Mouse (Mus musculus): ENCODE data around the gene Nol11. TPM values are rescaled to one million over a fixed set of nuclear protein-coding genes. Genes with fewer than 3 reads are reported as not detected.

Gene Nol11
- polyA plus RNA-seq, 1 experiment, result 20.0 TPM

DNA sequence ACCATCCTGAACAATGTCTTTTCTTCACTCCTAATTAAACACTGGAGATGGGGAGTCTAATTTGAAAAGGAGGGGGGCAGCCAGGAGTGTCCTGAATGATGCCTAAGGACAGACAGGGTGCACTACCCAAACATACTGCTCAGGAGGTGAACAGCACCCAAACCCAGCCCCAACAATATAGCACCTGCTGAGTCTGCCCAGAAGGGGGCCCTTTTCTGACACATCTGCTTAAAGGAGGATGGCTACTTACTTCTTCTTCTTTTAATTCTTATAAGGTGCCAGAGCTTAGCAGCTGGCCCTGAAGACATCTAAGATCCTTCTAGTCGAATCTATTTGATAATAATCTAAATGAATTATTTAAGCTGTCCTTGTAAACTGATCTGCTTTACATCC, 34.0 kb upstream of the Nol11 start:
- Histone ChIP-seq H3K4me3 (no peak overlapping the region), H3K4me2 (ENCODE audit: low read depth) (no peak overlapping the region), H3K36me3 (ENCODE audit: control insufficient read depth, insufficient read depth) (no peaks in the 10 kb centered on the region), H3ac (ENCODE audit: control insufficient read depth, insufficient read length) (no peak overlapping the region), H3K27me3 (ENCODE audit: control insufficient read depth, insufficient read depth, insufficient read length) (peaks cover 43% of the 10 kb centered on the region), H3K79me2 (ENCODE audit: control insufficient read depth, insufficient read depth) (no peaks in the 10 kb centered on the region)
- TF ChIP-seq POLR2AphosphoS2 (IDR thresholded peaks at IDR 0.05; ENCODE audit: insufficient read length, low read depth) (no peak), MYOG (IDR thresholded peaks at IDR 0.05; ENCODE audit: control insufficient read depth in 1 of 3, insufficient read depth in 1 of 3, insufficient read length in 2 of 3, low read depth in 2 of 3) (no peak), TCF12 (IDR thresholded peaks at IDR 0.05; ENCODE audit: insufficient read depth, poor library complexity, severe bottlenecking) (no peak), MAX (IDR thresholded peaks at IDR 0.05; ENCODE audit: low read depth) (no peak), REST (IDR thresholded peaks at IDR 0.05; ENCODE audit: insufficient read depth, insufficient read length) (no peak), USF1 (IDR thresholded peaks at IDR 0.05; ENCODE audit: low read depth) (no peak), MYOD1 (IDR thresholded peaks at IDR 0.05; ENCODE audit: control insufficient read depth in 1 of 3, insufficient read length in 2 of 3, low read depth in 2 of 3) (no peak), CEBPB (IDR thresholded peaks at IDR 0.05; ENCODE audit: insufficient read depth, poor library complexity, severe bottlenecking) (no peak), SRF (IDR thresholded peaks at IDR 0.05; ENCODE audit: control insufficient read depth, insufficient read length, low read depth) (no peak), POLR2A (IDR thresholded peaks at IDR 0.05; ENCODE audit: insufficient read length, low read depth) (no peak), E2F4 (IDR thresholded peaks at IDR 0.05; ENCODE audit: insufficient read depth) (no peak), TCF3 (IDR thresholded peaks at IDR 0.05; ENCODE audit: insufficient read length, low read depth) (no peak)

DNA sequence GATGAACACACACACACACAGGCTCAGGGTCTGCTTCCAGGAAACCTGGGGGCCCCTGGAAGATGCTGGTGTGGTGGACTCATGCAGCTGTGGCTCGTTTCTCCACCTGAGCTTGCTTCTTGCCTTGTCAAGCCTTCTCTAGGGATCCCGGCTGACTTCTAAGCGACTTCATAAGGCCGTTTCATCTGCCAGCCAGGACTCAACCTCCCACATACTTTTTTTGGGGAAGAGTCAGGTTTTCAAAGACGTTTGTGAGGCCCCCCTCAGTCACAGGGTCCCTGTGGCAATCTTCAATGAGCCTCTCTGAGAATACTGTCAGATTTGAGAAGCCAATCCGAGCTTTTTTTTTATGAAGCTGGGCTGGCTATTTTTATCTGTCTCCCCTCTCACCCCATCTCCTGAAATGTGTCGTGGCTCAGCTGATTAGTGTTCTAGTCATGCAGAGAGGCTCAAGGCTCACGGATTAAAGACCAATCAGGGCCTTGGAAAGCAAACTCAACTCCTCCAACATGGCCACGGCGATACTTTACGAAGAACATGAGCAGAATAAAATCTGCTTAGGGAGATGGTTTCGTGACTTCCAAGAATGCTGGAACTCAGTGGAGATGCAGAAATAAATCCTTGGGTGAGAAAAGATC, 33.5 kb upstream of the Nol11 start:
- Histone ChIP-seq H3K27me3 (ENCODE audit: control insufficient read depth, insufficient read depth, insufficient read length) (peaks cover 46% of the 10 kb centered on the region), H3ac (ENCODE audit: control insufficient read depth, insufficient read length) (no peak overlapping the region), H3K79me2 (ENCODE audit: control insufficient read depth, insufficient read depth) (no peaks in the 10 kb centered on the region), H3K4me2 (ENCODE audit: low read depth) (no peak overlapping the region), H3K36me3 (ENCODE audit: control insufficient read depth, insufficient read depth) (no peaks in the 10 kb centered on the region), H3K4me3 (no peak overlapping the region)
- TF ChIP-seq SRF (IDR thresholded peaks at IDR 0.05; ENCODE audit: control insufficient read depth, insufficient read length, low read depth) (no peak), MYOD1 (IDR thresholded peaks at IDR 0.05; ENCODE audit: control insufficient read depth in 1 of 3, insufficient read length in 2 of 3, low read depth in 2 of 3) (no peak), POLR2AphosphoS2 (IDR thresholded peaks at IDR 0.05; ENCODE audit: insufficient read length, low read depth) (no peak), MYOG (IDR thresholded peaks at IDR 0.05; ENCODE audit: control insufficient read depth in 1 of 3, insufficient read depth in 1 of 3, insufficient read length in 2 of 3, low read depth in 2 of 3) (no peak), MAX (IDR thresholded peaks at IDR 0.05; ENCODE audit: low read depth) (no peak), POLR2A (IDR thresholded peaks at IDR 0.05; ENCODE audit: insufficient read length, low read depth) (no peak), TCF3 (IDR thresholded peaks at IDR 0.05; ENCODE audit: insufficient read length, low read depth) (no peak), E2F4 (IDR thresholded peaks at IDR 0.05; ENCODE audit: insufficient read depth) (no peak), USF1 (IDR thresholded peaks at IDR 0.05; ENCODE audit: low read depth) (no peak), CEBPB (IDR thresholded peaks at IDR 0.05; ENCODE audit: insufficient read depth, poor library complexity, severe bottlenecking) (no peak), TCF12 (IDR thresholded peaks at IDR 0.05; ENCODE audit: insufficient read depth, poor library complexity, severe bottlenecking) (no peak), REST (IDR thresholded peaks at IDR 0.05; ENCODE audit: insufficient read depth, insufficient read length) (no peak)

DNA sequence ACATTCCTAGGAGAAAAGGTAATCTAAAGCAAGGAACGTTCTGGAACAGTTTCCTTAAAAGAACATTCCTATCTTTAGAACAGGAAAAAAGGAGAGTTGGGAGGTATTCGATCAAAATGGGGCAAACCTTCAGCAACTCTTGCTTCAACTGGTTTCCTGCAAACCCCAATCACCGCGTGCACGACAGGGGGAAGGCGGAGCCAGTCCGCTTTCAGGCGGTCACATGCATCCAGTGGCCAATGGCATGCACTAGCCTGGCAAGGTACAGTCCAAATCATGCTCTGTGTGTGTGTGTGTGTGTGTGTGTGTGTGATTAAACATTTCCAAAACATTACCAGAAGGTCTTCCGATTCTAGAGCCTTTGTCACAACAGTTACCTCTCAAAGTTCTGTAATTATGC, 25.9 kb upstream of the Nol11 start:
- Histone ChIP-seq H3K36me3 (ENCODE audit: control insufficient read depth, insufficient read depth) (no peaks in the 10 kb centered on the region), H3ac (ENCODE audit: control insufficient read depth, insufficient read length) (no peak overlapping the region), H3K4me3 (no peak overlapping the region), H3K79me2 (ENCODE audit: control insufficient read depth, insufficient read depth) (no peaks in the 10 kb centered on the region), H3K27me3 (ENCODE audit: control insufficient read depth, insufficient read depth, insufficient read length) (peaks cover 36% of the 10 kb centered on the region), H3K4me2 (ENCODE audit: low read depth) (no peak overlapping the region)
- TF ChIP-seq E2F4 (IDR thresholded peaks at IDR 0.05; ENCODE audit: insufficient read depth) (no peak), MAX (IDR thresholded peaks at IDR 0.05; ENCODE audit: low read depth) (no peak), REST (IDR thresholded peaks at IDR 0.05; ENCODE audit: insufficient read depth, insufficient read length) (no peak)

DNA sequence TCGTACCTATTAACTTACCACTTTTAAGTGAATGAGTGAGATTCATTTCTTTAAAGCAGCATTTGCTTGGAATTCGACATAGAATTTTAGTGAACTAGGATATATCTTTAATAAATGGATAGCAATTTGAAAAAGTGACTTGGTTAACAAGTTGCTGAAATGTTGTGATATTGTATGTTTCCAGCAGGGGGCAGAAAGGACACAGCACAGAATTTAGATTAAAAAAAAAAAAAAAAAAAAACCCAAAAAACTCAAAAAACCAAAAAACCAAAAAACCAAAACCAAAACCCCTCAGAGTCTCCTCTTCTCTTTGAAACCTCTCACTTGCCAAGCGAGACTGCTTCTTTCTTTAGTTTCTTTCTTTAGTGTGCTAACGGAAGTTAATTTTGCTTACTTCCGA, 24.6 kb upstream of the Nol11 start:
- no peaks in the 10 kb centered on the region for H3K36me3 ChIP-seq (ENCODE audit: control insufficient read depth, insufficient read depth)
- no peak overlapping the region for H3K4me2 ChIP-seq (ENCODE audit: low read depth)
- H3K27me3 ChIP-seq (ENCODE audit: control insufficient read depth, insufficient read depth, insufficient read length), result peaks cover 34% of the 10 kb centered on the region
- no peak overlapping the region for H3ac ChIP-seq (ENCODE audit: control insufficient read depth, insufficient read length)
- H3K4me3 ChIP-seq, result no peak overlapping the region
- TF ChIP-seq MAX (IDR thresholded peaks at IDR 0.05; ENCODE audit: low read depth) (no peak), CEBPB (IDR thresholded peaks at IDR 0.05; ENCODE audit: insufficient read depth, poor library complexity, severe bottlenecking) (no peak), REST (IDR thresholded peaks at IDR 0.05; ENCODE audit: insufficient read depth, insufficient read length) (no peak), TCF12 (IDR thresholded peaks at IDR 0.05; ENCODE audit: insufficient read depth, poor library complexity, severe bottlenecking) (no peak), MYOG (IDR thresholded peaks at IDR 0.05; ENCODE audit: control insufficient read depth in 1 of 3, insufficient read depth in 1 of 3, insufficient read length in 2 of 3, low read depth in 2 of 3) (no peak), POLR2A (IDR thresholded peaks at IDR 0.05; ENCODE audit: insufficient read length, low read depth) (no peak), E2F4 (IDR thresholded peaks at IDR 0.05; ENCODE audit: insufficient read depth) (no peak), TCF3 (IDR thresholded peaks at IDR 0.05; ENCODE audit: insufficient read length, low read depth) (no peak), MYOD1 (IDR thresholded peaks at IDR 0.05; ENCODE audit: control insufficient read depth in 1 of 3, insufficient read length in 2 of 3, low read depth in 2 of 3) (no peak), SRF (IDR thresholded peaks at IDR 0.05; ENCODE audit: control insufficient read depth, insufficient read length, low read depth) (no peak), USF1 (IDR thresholded peaks at IDR 0.05; ENCODE audit: low read depth) (no peak), POLR2AphosphoS2 (IDR thresholded peaks at IDR 0.05; ENCODE audit: insufficient read length, low read depth) (no peak)
- no peaks in the 10 kb centered on the region for H3K79me2 ChIP-seq (ENCODE audit: control insufficient read depth, insufficient read depth)

DNA sequence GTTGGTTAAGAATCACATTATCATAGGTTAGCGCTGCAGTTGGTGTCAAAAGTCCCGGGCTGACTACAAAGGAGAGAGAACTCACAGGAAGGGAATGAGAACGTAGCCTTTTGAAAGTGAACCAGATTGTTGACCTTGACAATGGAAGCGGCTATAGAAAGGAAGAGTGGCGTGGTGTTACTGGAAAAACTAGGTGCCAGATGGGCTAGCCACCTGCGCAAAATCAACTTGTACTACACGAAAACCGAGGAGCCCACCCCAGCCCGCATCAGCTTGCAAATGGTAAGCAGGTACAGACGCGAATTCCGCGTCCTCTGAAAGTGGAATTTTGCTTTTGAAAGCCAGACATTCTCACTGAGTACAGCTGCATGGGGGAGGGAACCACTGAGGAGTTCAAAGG, 20.6 kb upstream of the Nol11 start:
- H3ac ChIP-seq (ENCODE audit: control insufficient read depth, insufficient read length), result no peak overlapping the region
- no peak for TF ChIP-seq CEBPB (IDR thresholded peaks at IDR 0.05; ENCODE audit: insufficient read depth, poor library complexity, severe bottlenecking)
- TF ChIP-seq USF1 (IDR thresholded peaks at IDR 0.05; ENCODE audit: low read depth), result no peak
- TF ChIP-seq TCF12 (IDR thresholded peaks at IDR 0.05; ENCODE audit: insufficient read depth, poor library complexity, severe bottlenecking), result no peak
- TF ChIP-seq TCF3 (IDR thresholded peaks at IDR 0.05; ENCODE audit: insufficient read length, low read depth), result no peak
- no peak for TF ChIP-seq MAX (IDR thresholded peaks at IDR 0.05; ENCODE audit: low read depth)
- TF ChIP-seq MYOD1 (IDR thresholded peaks at IDR 0.05; ENCODE audit: control insufficient read depth in 1 of 3, insufficient read length in 2 of 3, low read depth in 2 of 3), result no peak
- no peak for TF ChIP-seq E2F4 (IDR thresholded peaks at IDR 0.05; ENCODE audit: insufficient read depth)
- no peak for TF ChIP-seq POLR2AphosphoS2 (IDR thresholded peaks at IDR 0.05; ENCODE audit: insufficient read length, low read depth)
- TF ChIP-seq SRF (IDR thresholded peaks at IDR 0.05; ENCODE audit: control insufficient read depth, insufficient read length, low read depth), result no peak
- TF ChIP-seq REST (IDR thresholded peaks at IDR 0.05; ENCODE audit: insufficient read depth, insufficient read length), result no peak
- no peak for TF ChIP-seq POLR2A (IDR thresholded peaks at IDR 0.05; ENCODE audit: insufficient read length, low read depth)
- TF ChIP-seq MYOG (IDR thresholded peaks at IDR 0.05; ENCODE audit: control insufficient read depth in 1 of 3, insufficient read depth in 1 of 3, insufficient read length in 2 of 3, low read depth in 2 of 3), result no peak
- H3K27me3 ChIP-seq (ENCODE audit: control insufficient read depth, insufficient read depth, insufficient read length), result peaks cover 29% of the 10 kb centered on the region
- no peak overlapping the region for H3K4me2 ChIP-seq (ENCODE audit: low read depth)
- no peaks in the 10 kb centered on the region for H3K36me3 ChIP-seq (ENCODE audit: control insufficient read depth, insufficient read depth)
- H3K79me2 ChIP-seq (ENCODE audit: control insufficient read depth, insufficient read depth), result no peaks in the 10 kb centered on the region
- H3K4me3 ChIP-seq, result no peak overlapping the region
